Mouse (Mus musculus): ENCODE data around the gene Morc2b.

DNA sequence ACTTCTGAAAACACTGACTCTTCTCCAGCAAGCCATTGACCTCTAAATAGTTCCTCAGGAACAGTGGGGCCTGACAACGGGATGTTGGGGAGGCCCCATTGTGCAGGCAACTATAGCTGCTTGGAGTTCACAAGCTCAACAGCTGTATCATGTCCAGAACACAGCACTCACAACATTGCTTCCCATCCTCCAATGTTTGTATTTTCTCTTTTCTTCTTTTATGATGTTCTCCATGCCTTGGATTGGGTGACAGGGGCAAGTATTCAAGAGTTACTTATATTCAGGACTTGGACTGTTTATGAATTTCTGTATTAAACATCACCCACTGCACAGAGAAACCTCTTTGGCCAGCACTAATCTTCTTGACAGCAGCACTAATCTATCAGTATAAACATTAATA is 47.9 kb downstream of the Morc2b start:
- TF ChIP-seq POLR2A (IDR thresholded peaks at IDR 0.05; ENCODE audit: insufficient read length, low read depth) (no peak), MYOG (IDR thresholded peaks at IDR 0.05; ENCODE audit: control insufficient read depth in 1 of 3, insufficient read depth in 1 of 3, insufficient read length in 2 of 3, low read depth in 2 of 3) (no peak), E2F4 (IDR thresholded peaks at IDR 0.05; ENCODE audit: insufficient read depth) (no peak), SRF (IDR thresholded peaks at IDR 0.05; ENCODE audit: control insufficient read depth, insufficient read length, low read depth) (no peak), POLR2AphosphoS2 (IDR thresholded peaks at IDR 0.05; ENCODE audit: insufficient read length, low read depth) (no peak), REST (IDR thresholded peaks at IDR 0.05; ENCODE audit: insufficient read depth, insufficient read length) (no peak), CEBPB (IDR thresholded peaks at IDR 0.05; ENCODE audit: insufficient read depth, poor library complexity, severe bottlenecking) (no peak)

Measured in myocyte (in vitro differentiated cells).